Mouse (Mus musculus) ES-Bruce4 (cell line): ENCODE results near the gene Slit3. TPM values are rescaled to one million over a fixed set of nuclear protein-coding genes. Genes with fewer than 3 reads are reported as not detected.

Experiments
- H3K27ac ChIP-seq: 2 replicates; pipeline ENCODE4 v1.5.1; 2012; ENCODE audit warnings: low read length, inconsistent platforms; ENCODE audit not compliant: insufficient read depth
- H3K27me3 ChIP-seq: 2 replicates; pipeline ENCODE4 v1.6.1; 2012; ENCODE audit warnings: mild to moderate bottlenecking, low read length, inconsistent platforms; ENCODE audit not compliant: control insufficient read depth, poor library complexity, insufficient read depth, severe bottlenecking
- H3K36me3 ChIP-seq: 2 replicates; pipeline ENCODE4 v1.6.1; 2012; ENCODE audit warnings: inconsistent platforms, mild to moderate bottlenecking, low read length, moderate library complexity; ENCODE audit not compliant: control insufficient read depth, poor library complexity, insufficient read depth, severe bottlenecking
- H3K4me1 ChIP-seq: one replicate; pipeline ENCODE4 v1.8.1; 2011; ENCODE audit warnings: low read length; ENCODE audit not compliant: control insufficient read depth, insufficient read depth
- H3K4me3 ChIP-seq: 2 replicates; pipeline ENCODE4 v1.5.1; 2011; ENCODE audit warnings: low read depth, mild to moderate bottlenecking, low read length
- H3K9ac ChIP-seq: 2 replicates; pipeline ENCODE4 v1.6.1; 2012; ENCODE audit warnings: low read depth, mild to moderate bottlenecking, inconsistent platforms; ENCODE audit not compliant: poor library complexity, severe bottlenecking
- H3K9me3 ChIP-seq: replicated peaks from 2 replicates; pipeline ENCODE4 v1.6.1; 2012; ENCODE audit warnings: mild to moderate bottlenecking, low read length, inconsistent platforms; ENCODE audit not compliant: control insufficient read depth, poor library complexity, insufficient read depth, severe bottlenecking
- CTCF ChIP-seq: IDR thresholded peaks from one replicate; pipeline ENCODE4 v1.8.1; 2011; ENCODE audit warnings: low read depth, low read length
- EP300 ChIP-seq: IDR thresholded peaks from 2 replicates; pipeline ENCODE4 v1.6.1; 2011; ENCODE audit warnings: low read depth, low read length; ENCODE audit not compliant: insufficient read depth
- POLR2A ChIP-seq: IDR thresholded peaks from one replicate; pipeline ENCODE4 v1.8.1; 2011; ENCODE audit warnings: low read length; ENCODE audit not compliant: insufficient read depth
- polyA plus RNA-seq: library from polyadenylated mRNA; stranded (reverse); fragments of >200 nt; gene quantifications from 2 replicates; pipeline ENCODE4 v1.2.4, GENCODE M21; 2011; ENCODE audit warnings: low read depth; ENCODE audit not compliant: missing spikeins, insufficient read depth, insufficient read length

Gene Slit3
- polyA plus RNA-seq, 1 experiment, result 2.8 TPM

DNA sequence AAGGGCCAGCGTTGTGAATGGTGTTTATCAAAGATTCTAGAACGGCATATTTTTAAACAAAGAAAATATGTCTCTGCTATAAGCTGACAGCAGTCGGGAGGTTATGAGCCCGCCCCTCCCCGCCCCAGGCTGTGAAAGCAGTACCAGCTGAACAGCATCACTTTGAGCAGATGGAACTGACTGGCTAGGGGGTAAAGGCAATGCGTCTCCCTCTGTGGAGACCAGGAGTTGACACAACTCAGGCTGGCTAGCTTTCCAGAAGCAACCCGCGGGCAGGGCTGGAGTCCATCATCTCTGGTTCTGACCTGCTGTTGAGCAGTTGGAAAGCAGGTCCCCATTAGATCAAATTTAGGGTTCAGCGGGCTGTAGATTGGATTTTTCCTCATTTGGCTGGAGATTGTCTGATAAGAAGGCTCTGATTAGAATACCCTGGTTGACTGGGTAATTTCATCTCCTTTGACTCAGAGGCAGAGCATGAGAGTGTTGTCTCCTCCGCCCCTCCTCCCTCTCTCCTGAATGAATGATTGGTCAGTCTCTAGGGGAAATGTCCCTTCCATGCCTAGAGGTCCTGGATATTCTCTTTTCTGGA, 480.7 kb downstream of the Slit3 start:
- H3K9me3 ChIP-seq, result no peaks in the 10 kb centered on the region; the same call in 1 of the 2 replicates
- no peak overlapping the region for H3K9ac ChIP-seq
- no peaks in the 10 kb centered on the region for H3K4me1 ChIP-seq
- no peak overlapping the region for H3K4me3 ChIP-seq
- TF ChIP-seq CTCF, result no peak
- TF ChIP-seq EP300, result no peak
- TF ChIP-seq POLR2A, result no peak
- no peak overlapping the region for H3K27ac ChIP-seq
- H3K27me3 ChIP-seq, result no peaks in the 10 kb centered on the region
- no peaks in the 10 kb centered on the region for H3K36me3 ChIP-seq

GRCm38 (mm10) chr11:35602586-35602985, 481.6 kb downstream of the Slit3 start:
- Histone ChIP-seq H3K9ac (no peak overlapping the region), H3K9me3 (no peaks in the 10 kb centered on the region; the same call in 1 of the 2 replicates), H3K27me3 (no peaks in the 10 kb centered on the region), H3K4me3 (no peak overlapping the region), H3K4me1 (no peaks in the 10 kb centered on the region), H3K27ac (no peak overlapping the region), H3K36me3 (no peaks in the 10 kb centered on the region)
- TF ChIP-seq CTCF (no peak), EP300 (no peak), POLR2A (no peak)

GRCm38 (mm10) chr11:35603946-35604345, 482.9 kb downstream of the Slit3 start:
- no peak overlapping the region for H3K9ac ChIP-seq
- no peak overlapping the region for H3K27ac ChIP-seq
- no peaks in the 10 kb centered on the region; the same call in 1 of the 2 replicates for H3K9me3 ChIP-seq
- no peaks in the 10 kb centered on the region for H3K36me3 ChIP-seq
- no peaks in the 10 kb centered on the region for H3K4me1 ChIP-seq
- TF ChIP-seq CTCF, result peak; percentile 10
- TF ChIP-seq EP300, result no peak
- no peak for TF ChIP-seq POLR2A
- H3K4me3 ChIP-seq, result no peak overlapping the region
- no peaks in the 10 kb centered on the region for H3K27me3 ChIP-seq

- no peaks in the 10 kb centered on the region; the same call in 1 of the 2 replicates for H3K9me3 ChIP-seq
- no peaks in the 10 kb centered on the region for H3K4me1 ChIP-seq
- TF ChIP-seq POLR2A (no peak), EP300 (no peak), CTCF (no peak)
- H3K4me3 ChIP-seq, result no peak overlapping the region
- H3K27ac ChIP-seq, result no peak overlapping the region
- no peaks in the 10 kb centered on the region for H3K27me3 ChIP-seq
- no peak overlapping the region for H3K9ac ChIP-seq
- no peaks in the 10 kb centered on the region for H3K36me3 ChIP-seq
These were observed 484.1 kb downstream of the Slit3 start for GRCm38 (mm10) chr11:35604848-35605790.

DNA sequence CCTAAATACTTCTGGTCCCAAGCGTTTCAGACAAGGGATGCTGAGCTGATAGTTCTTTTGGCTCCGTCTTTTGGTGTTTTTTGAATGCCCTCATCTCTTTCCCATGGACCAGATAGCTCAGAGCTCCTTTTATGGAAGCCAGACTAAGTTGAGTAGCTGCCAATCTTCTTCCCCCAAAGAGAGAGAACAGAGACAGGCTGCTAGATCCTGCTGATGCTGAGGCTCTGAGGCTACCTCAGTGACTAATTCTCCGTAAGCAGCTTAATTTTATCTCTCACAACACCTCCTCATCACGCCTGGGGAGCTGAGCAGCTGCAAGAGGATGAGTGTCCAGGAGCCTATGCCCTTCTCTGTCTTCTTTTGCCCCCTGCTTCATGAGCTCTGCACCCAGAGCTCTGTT, 486.2 kb downstream of the Slit3 start:
- H3K4me1 ChIP-seq, result no peaks in the 10 kb centered on the region
- H3K36me3 ChIP-seq, result no peaks in the 10 kb centered on the region
- H3K9ac ChIP-seq, result no peak overlapping the region
- TF ChIP-seq POLR2A, result no peak
- no peak for TF ChIP-seq EP300
- TF ChIP-seq CTCF, result no peak
- no peaks in the 10 kb centered on the region; the same call in 1 of the 2 replicates for H3K9me3 ChIP-seq
- no peaks in the 10 kb centered on the region for H3K27me3 ChIP-seq
- no peak overlapping the region for H3K27ac ChIP-seq
- H3K4me3 ChIP-seq, result no peak overlapping the region

DNA sequence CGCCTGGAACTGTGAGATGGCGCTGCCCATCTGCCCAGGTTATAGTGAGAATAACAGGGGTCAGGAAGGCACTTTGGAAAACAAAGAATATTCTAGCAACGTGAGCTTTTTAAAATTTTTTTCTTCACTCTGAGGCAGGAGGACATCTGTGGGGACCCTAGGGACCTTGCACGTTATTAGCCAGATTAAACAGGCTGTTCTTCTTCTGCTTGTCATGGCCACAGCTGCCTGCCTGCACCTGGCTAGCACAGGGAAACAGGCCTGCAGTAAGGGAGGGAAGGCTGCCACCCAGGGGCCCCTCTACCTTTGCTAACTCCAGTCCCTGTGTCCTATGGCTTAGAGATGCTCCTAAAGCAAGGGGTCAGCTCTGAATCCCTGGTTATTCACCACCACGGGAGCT, 487.8 kb downstream of the Slit3 start:
- TF ChIP-seq EP300 (no peak), POLR2A (no peak), CTCF (no peak)
- no peaks in the 10 kb centered on the region for H3K27me3 ChIP-seq
- H3K27ac ChIP-seq, result no peak overlapping the region
- no peaks in the 10 kb centered on the region; the same call in 1 of the 2 replicates for H3K9me3 ChIP-seq
- H3K4me3 ChIP-seq, result no peak overlapping the region
- H3K9ac ChIP-seq, result no peak overlapping the region
- H3K36me3 ChIP-seq, result no peaks in the 10 kb centered on the region
- H3K4me1 ChIP-seq, result no peaks in the 10 kb centered on the region
